Mouse (Mus musculus): ENCODE results near the gene Rasal2.

Rasal2 gene

GRCm38 (mm10) chr1:157439101-157439500, 26.7 kb upstream of the Rasal2 start:
- DNase-seq = no peak

GRCm38 (mm10) chr1:157438290-157438689, 25.9 kb upstream of the Rasal2 start:
- no peak for DNase-seq

- DNase-seq = no peak
These were observed 23.5 kb upstream of the Rasal2 start for GRCm38 (mm10) chr1:157435926-157436325.

- no peak for DNase-seq
These were observed 22.0 kb upstream of the Rasal2 start for GRCm38 (mm10) chr1:157434404-157434803.

GRCm38 (mm10) chr1:157433316-157433715, 20.9 kb upstream of the Rasal2 start:
- no peak for DNase-seq

- DNase-seq = no peak
These were observed 16.0 kb upstream of the Rasal2 start for GRCm38 (mm10) chr1:157428366-157428765.

GRCm38 (mm10) chr1:157427604-157428003, 15.2 kb upstream of the Rasal2 start:
- no peak for DNase-seq

GRCm38 (mm10) chr1:157426933-157427332, 14.5 kb upstream of the Rasal2 start:
- no peak for DNase-seq

GRCm38 (mm10) chr1:157425741-157426427, 13.5 kb upstream of the Rasal2 start:
- no peak for DNase-seq

- peak; percentile 31 to 66 for DNase-seq
These were observed 5.5 kb upstream of the Rasal2 start for GRCm38 (mm10) chr1:157417861-157418260.

GRCm38 (mm10) chr1:157417414-157417813, 5.0 kb upstream of the Rasal2 start:
- DNase-seq = no peak

GRCm38 (mm10) chr1:157416628-157417027, 4.2 kb upstream of the Rasal2 start:
- no peak for DNase-seq

GRCm38 (mm10) chr1:157415771-157416170, 3.4 kb upstream of the Rasal2 start:
- DNase-seq = no peak

GRCm38 (mm10) chr1:157411711-157412380, 549 bp downstream of the Rasal2 start:
- DNase-seq = peak; percentile 70 to 85

GRCm38 (mm10) chr1:157411341-157411710, 1.1 kb downstream of the Rasal2 start:
- no peak for DNase-seq

- DNase-seq = no peak
These were observed 1.5 kb downstream of the Rasal2 start for GRCm38 (mm10) chr1:157410937-157411336.

- no peak for DNase-seq
These were observed 2.7 kb downstream of the Rasal2 start for GRCm38 (mm10) chr1:157409648-157410047.

GRCm38 (mm10) chr1:157388027-157388426, 24.4 kb downstream of the Rasal2 start:
- DNase-seq = no peak

- DNase-seq = no peak
These were observed 31.7 kb downstream of the Rasal2 start for GRCm38 (mm10) chr1:157380694-157381093.

- no peak for DNase-seq
These were observed 42.0 kb downstream of the Rasal2 start for GRCm38 (mm10) chr1:157370397-157370796.

- no peak for DNase-seq
These were observed 44.1 kb downstream of the Rasal2 start for GRCm38 (mm10) chr1:157368316-157368715.

GRCm38 (mm10) chr1:157346661-157347060, 65.7 kb downstream of the Rasal2 start:
- DNase-seq = no peak

- DNase-seq = no peak
These were observed 68.9 kb downstream of the Rasal2 start for GRCm38 (mm10) chr1:157343519-157343918.

- DNase-seq = no peak
These were observed 77.6 kb downstream of the Rasal2 start for GRCm38 (mm10) chr1:157334834-157335233.

- DNase-seq = no peak
These were observed 84.3 kb downstream of the Rasal2 start for GRCm38 (mm10) chr1:157328068-157328467.

Measured in kidney, postnatal 25 days (tissue).